Mouse (Mus musculus) stomach, postnatal 0 days (tissue): Measurements from ENCODE around the gene Psma7. TPM values are rescaled to one million over a fixed set of nuclear protein-coding genes. Genes with fewer than 3 reads are reported as not detected.

Experiments
- ATAC-seq: fragments of 200-750 bp; cut with Nextera tagmentation; 2 replicates; pipeline ENCODE4 v1.8.0; 2017; ENCODE audit not compliant: low FRiP score, low TSS enrichment
- DNase-seq: peaks from one replicate; pipeline ENCODE4 v3.0.0-alpha.2; 2016; ENCODE audit warnings: low spot score
- H3K27ac ChIP-seq: fragments of 300-500 bp; sonication (generic); replicated peaks from 2 replicates; pipeline ENCODE4 v1.5.1; 2014; ENCODE audit warnings: mild to moderate bottlenecking, control low read depth
- H3K27me3 ChIP-seq: fragments of 300-500 bp; sonication (generic); 2 replicates; pipeline ENCODE4 v1.6.1; 2014; ENCODE audit warnings: low read length; ENCODE audit not compliant: control insufficient read depth, insufficient read depth
- H3K36me3 ChIP-seq: fragments of 300-500 bp; sonication (generic); 2 replicates; pipeline ENCODE4 v1.6.1; 2014; ENCODE audit warnings: low read length, mixed read lengths; ENCODE audit not compliant: control insufficient read depth, insufficient read depth
- H3K4me1 ChIP-seq: fragments of 300-500 bp; sonication (generic); replicated peaks from 2 replicates; pipeline ENCODE4 v1.6.1; 2014; ENCODE audit warnings: antibody characterized with exemption; ENCODE audit not compliant: control insufficient read depth, insufficient read depth
- H3K4me2 ChIP-seq: fragments of 300-500 bp; sonication (generic); replicated peaks from 2 replicates; pipeline ENCODE4 v1.6.1; 2014; ENCODE audit warnings: low read depth, mild to moderate bottlenecking, control low read depth, moderate library complexity
- H3K4me3 ChIP-seq: fragments of 300-500 bp; sonication (generic); 2 replicates; pipeline ENCODE4 v1.5.1; 2014; ENCODE audit warnings: low read depth, low read length, control low read depth
- H3K9ac ChIP-seq: fragments of 300-500 bp; sonication (generic); 2 replicates; pipeline ENCODE4 v1.6.1; 2014; ENCODE audit warnings: mild to moderate bottlenecking, low read length, control low read depth, mixed read lengths
- H3K9me3 ChIP-seq: fragments of 300-500 bp; sonication (generic); 2 replicates; pipeline ENCODE4 v1.6.1; 2016; ENCODE audit warnings: low read length; ENCODE audit not compliant: control insufficient read depth
- CTCF ChIP-seq: IDR thresholded peaks from 2 replicates; pipeline ENCODE4 v1.5.1; 2016; ENCODE audit warnings: antibody characterized with exemption, low read depth, mild to moderate bottlenecking, moderate library complexity
- EP300 ChIP-seq: optimal IDR thresholded peaks from 2 replicates; pipeline ENCODE3; 2016; ENCODE audit warnings: antibody characterized with exemption
- WGBS: fragments of 180-500 bp; shearing (Covaris S2); extraction: QIAGEN DNeasy Blood & Tissue Kit; methylation state at CpG from one replicate; pipeline ENCODE4 v1.1.7; 2014; 5-methylcytosine and 5-hydroxymethylcytosine counted together
- polyA plus RNA-seq: library from polyadenylated mRNA; unstranded; fragments of >200 nt; fragmentation: Nextera tagmentation; extraction: Ambion mirVana; gene quantifications from 2 replicates; pipeline ENCODE4 v1.2.1, GENCODE M21; 2015

Gene Psma7
- polyA plus RNA-seq, 1 experiment from 2014 or later = 469 TPM

DNA sequence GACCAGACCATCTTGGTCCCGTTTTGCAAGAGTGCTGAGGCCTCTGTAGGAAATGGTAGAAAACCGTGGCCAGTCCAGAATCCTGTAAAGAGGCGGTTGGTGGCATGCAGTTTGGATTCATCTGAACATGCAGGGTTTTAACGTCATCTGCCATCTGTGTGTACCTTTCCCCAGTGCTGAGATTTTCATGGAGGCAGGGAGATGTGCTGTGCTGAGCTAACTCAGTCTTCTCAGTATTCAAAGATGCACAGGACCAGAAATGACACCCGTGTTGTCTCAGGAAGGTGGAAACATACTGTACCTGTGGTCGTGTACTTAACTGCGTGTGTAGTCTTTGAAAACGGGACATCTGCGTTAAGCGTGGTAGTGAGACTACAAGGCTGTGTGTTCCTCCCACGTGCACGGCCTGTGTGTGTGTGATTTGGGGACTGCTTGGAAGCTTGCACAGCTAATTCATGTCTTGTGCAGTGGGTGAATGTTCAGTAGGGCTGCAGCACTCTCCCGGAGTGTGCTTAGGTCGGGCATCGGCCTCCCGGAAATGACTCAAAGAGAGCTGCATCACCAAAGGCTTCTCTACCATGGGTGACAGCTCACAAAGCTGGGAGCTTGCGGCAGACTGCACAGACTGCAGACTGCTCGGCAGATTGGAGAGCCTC is 5.9 kb upstream of the Psma7 start:
- Histone ChIP-seq H3K4me1 (no peaks in the 10 kb centered on the region), H3K9me3 (no peaks in the 10 kb centered on the region), H3K9ac (no peak overlapping the region), H3K4me3 (no peak overlapping the region), H3K27ac (no peak overlapping the region), H3K4me2 (no peak overlapping the region), H3K27me3 (no peaks in the 10 kb centered on the region), H3K36me3 (no peaks in the 10 kb centered on the region)
- ATAC-seq (no peak), DNase-seq (no peak)
- WGBS = 94% methylated on average over 18 of the region's 18 CpGs
- TF ChIP-seq CTCF (no peak), EP300 (no peak)

DNA sequence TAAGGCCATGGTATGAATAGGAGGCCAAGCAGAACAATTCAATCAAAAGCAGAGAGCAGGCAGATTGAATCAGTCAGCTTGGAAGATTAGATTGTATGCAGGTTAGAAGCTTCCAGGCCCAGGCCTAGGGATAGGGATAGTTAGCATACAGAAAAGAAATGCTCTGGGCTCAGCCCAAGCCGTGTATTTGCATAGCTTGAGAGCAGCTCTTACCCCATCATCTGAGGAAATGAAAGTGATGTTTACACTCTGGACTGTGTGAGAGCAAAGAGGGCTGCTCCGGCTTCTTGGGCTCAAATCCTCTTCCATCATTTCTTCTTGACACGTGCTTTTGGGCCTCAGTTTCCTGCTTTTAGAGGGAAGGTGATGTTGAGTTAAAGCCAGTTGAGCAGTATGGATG is 5.3 kb upstream of the Psma7 start:
- Histone ChIP-seq H3K27me3 (no peaks in the 10 kb centered on the region), H3K36me3 (no peaks in the 10 kb centered on the region), H3K4me2 (no peak overlapping the region), H3K4me3 (no peak overlapping the region), H3K4me1 (no peaks in the 10 kb centered on the region), H3K9me3 (no peaks in the 10 kb centered on the region), H3K27ac (no peak overlapping the region), H3K9ac (no peak overlapping the region)
- WGBS = 71% methylated on average over 3 of the region's 3 CpGs
- ATAC-seq (no peak), DNase-seq (no peak)
- no peak for TF ChIP-seq EP300
- TF ChIP-seq CTCF = no peak

DNA sequence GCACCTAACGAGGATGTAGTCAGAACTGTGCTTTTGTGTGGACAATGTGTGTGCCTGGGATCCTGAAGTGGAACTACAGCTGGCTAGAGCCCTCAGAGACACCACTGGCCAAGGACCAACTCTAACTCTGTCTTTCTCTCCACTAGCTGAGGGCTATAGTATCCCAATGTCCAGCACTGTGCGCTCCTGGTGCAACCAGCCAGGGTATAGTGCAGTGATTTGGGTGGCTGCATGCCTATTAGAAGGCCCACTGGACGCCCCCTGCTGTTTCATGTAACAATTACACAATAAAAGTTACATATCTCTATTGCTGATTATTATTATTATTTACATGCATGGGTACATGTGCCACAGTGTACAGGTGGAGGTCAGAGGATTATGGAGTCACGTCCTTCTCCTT is 3.0 kb upstream of the Psma7 start:
- Histone ChIP-seq H3K27me3 (no peaks in the 10 kb centered on the region), H3K36me3 (no peaks in the 10 kb centered on the region), H3K4me3 (no peak overlapping the region), H3K4me1 (0 out of 2 replicates have a peak, but pooled peaks cover 3% of the 10 kb centered on the region), H3K4me2 (no peak overlapping the region), H3K27ac (no peak overlapping the region), H3K9me3 (no peaks in the 10 kb centered on the region), H3K9ac (no peak overlapping the region)
- WGBS = 49% methylated on average over 4 of the region's 4 CpGs
- ATAC-seq (no peak), DNase-seq (peak; percentile 34)
- TF ChIP-seq EP300 (no peak), CTCF (peak; percentile 81)

DNA sequence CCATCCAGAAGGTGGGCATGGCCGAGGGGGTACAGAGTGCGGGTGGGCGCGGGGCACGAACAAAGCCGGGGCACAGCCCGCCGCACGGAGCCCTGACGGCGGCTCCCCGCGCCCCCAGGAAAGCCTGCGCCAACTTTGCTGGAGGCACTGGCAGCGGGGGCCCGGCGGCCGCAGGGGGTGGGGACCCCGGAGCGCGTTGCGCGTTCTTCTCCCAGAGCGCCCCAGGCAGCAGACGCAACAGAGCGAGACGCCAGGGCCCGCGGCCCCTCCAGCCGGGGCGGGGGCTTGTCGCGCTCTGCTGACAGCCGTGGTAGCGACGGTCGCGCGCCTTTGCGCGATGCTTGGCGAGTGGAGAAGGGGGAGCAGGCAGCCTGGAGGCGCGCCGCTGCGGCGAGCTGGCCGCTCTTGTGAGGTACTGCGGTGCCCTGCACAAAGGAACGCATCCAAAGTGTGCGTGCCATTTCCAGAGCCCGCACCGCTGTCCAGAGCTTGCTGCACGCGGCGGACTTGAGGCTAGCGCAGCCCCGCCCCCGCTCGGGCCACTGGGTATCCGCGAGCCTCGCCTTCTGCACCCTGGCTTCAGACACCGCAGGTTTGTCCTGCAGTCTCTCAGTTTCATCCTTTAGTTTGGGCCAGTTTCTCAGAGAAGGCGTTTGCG is 754 bp upstream of the Psma7 start:
- DNase-seq (peak; percentile 74), ATAC-seq (peak; percentile 45)
- H3K36me3 ChIP-seq = peaks cover 8% of the 10 kb centered on the region; the same call in 1 of the 2 replicates
- no peaks in the 10 kb centered on the region for H3K27me3 ChIP-seq
- H3K4me3 ChIP-seq = peak overlapping the region; percentile 94
- H3K9ac ChIP-seq = peak overlapping the region; percentile 88
- WGBS = under 1% methylated on average over 61 of the region's 66 CpGs
- TF ChIP-seq EP300 (no peak), CTCF (no peak)
- peak overlapping the region; percentile 94 for H3K27ac ChIP-seq
- peak overlapping the region; percentile 97 for H3K4me2 ChIP-seq
- H3K9me3 ChIP-seq = no peaks in the 10 kb centered on the region
- 0 out of 2 replicates have a peak, but pooled peaks cover 3% of the 10 kb centered on the region for H3K4me1 ChIP-seq

GRCm38 (mm10) chr2:180041577-180042255 is 517 bp downstream of the Psma7 start:
- peak; percentile 64 for DNase-seq
- peaks cover 14% of the 10 kb centered on the region for H3K36me3 ChIP-seq
- peak overlapping the region; percentile 94 for H3K27ac ChIP-seq
- no peak for TF ChIP-seq CTCF
- no peak for TF ChIP-seq EP300
- no peaks in the 10 kb centered on the region for H3K9me3 ChIP-seq
- under 1% methylated on average over 61 of the region's 66 CpGs for WGBS
- H3K27me3 ChIP-seq = no peaks in the 10 kb centered on the region
- 0 out of 2 replicates have a peak, but pooled peaks cover 3% of the 10 kb centered on the region for H3K4me1 ChIP-seq
- peak overlapping the region; percentile 94 for H3K4me3 ChIP-seq
- peak; percentile 70 for ATAC-seq
- peak overlapping the region; percentile 88 for H3K9ac ChIP-seq
- peak overlapping the region; percentile 97 for H3K4me2 ChIP-seq
